Mouse (Mus musculus) stomach, postnatal 0 days (tissue): ENCODE results near the gene Olfr353. TPM values are rescaled to one million over a fixed set of nuclear protein-coding genes. Genes with fewer than 3 reads are reported as not detected.

Experiments used
- ATAC-seq: fragments of 200-750 bp; cut with Nextera tagmentation; 2 replicates; pipeline ENCODE4 v1.8.0; 2017; ENCODE audit not compliant: low FRiP score, low TSS enrichment
- DNase-seq: peaks from one replicate; pipeline ENCODE4 v3.0.0-alpha.2; 2016; ENCODE audit warnings: low spot score
- H3K27ac ChIP-seq: fragments of 300-500 bp; sonication (generic); replicated peaks from 2 replicates; pipeline ENCODE4 v1.5.1; 2014; ENCODE audit warnings: mild to moderate bottlenecking, control low read depth
- H3K27me3 ChIP-seq: fragments of 300-500 bp; sonication (generic); 2 replicates; pipeline ENCODE4 v1.6.1; 2014; ENCODE audit warnings: low read length; ENCODE audit not compliant: control insufficient read depth, insufficient read depth
- H3K36me3 ChIP-seq: fragments of 300-500 bp; sonication (generic); 2 replicates; pipeline ENCODE4 v1.6.1; 2014; ENCODE audit warnings: low read length, mixed read lengths; ENCODE audit not compliant: control insufficient read depth, insufficient read depth
- H3K4me1 ChIP-seq: fragments of 300-500 bp; sonication (generic); replicated peaks from 2 replicates; pipeline ENCODE4 v1.6.1; 2014; ENCODE audit warnings: antibody characterized with exemption; ENCODE audit not compliant: control insufficient read depth, insufficient read depth
- H3K4me2 ChIP-seq: fragments of 300-500 bp; sonication (generic); replicated peaks from 2 replicates; pipeline ENCODE4 v1.6.1; 2014; ENCODE audit warnings: low read depth, mild to moderate bottlenecking, control low read depth, moderate library complexity
- H3K4me3 ChIP-seq: fragments of 300-500 bp; sonication (generic); 2 replicates; pipeline ENCODE4 v1.5.1; 2014; ENCODE audit warnings: low read depth, low read length, control low read depth
- H3K9ac ChIP-seq: fragments of 300-500 bp; sonication (generic); 2 replicates; pipeline ENCODE4 v1.6.1; 2014; ENCODE audit warnings: mild to moderate bottlenecking, low read length, control low read depth, mixed read lengths
- H3K9me3 ChIP-seq: fragments of 300-500 bp; sonication (generic); 2 replicates; pipeline ENCODE4 v1.6.1; 2016; ENCODE audit warnings: low read length; ENCODE audit not compliant: control insufficient read depth
- CTCF ChIP-seq: IDR thresholded peaks from 2 replicates; pipeline ENCODE4 v1.5.1; 2016; ENCODE audit warnings: antibody characterized with exemption, low read depth, mild to moderate bottlenecking, moderate library complexity
- EP300 ChIP-seq: optimal IDR thresholded peaks from 2 replicates; pipeline ENCODE3; 2016; ENCODE audit warnings: antibody characterized with exemption
- WGBS: fragments of 180-500 bp; shearing (Covaris S2); extraction: QIAGEN DNeasy Blood & Tissue Kit; methylation state at CpG from one replicate; pipeline ENCODE4 v1.1.7; 2014; 5-methylcytosine and 5-hydroxymethylcytosine counted together
- polyA plus RNA-seq: library from polyadenylated mRNA; unstranded; fragments of >200 nt; fragmentation: Nextera tagmentation; extraction: Ambion mirVana; gene quantifications from 2 replicates; pipeline ENCODE4 v1.2.1, GENCODE M21; 2015

Gene Olfr353
- polyA plus RNA-seq, 1 experiment from 2014 or later, result not detected

DNA sequence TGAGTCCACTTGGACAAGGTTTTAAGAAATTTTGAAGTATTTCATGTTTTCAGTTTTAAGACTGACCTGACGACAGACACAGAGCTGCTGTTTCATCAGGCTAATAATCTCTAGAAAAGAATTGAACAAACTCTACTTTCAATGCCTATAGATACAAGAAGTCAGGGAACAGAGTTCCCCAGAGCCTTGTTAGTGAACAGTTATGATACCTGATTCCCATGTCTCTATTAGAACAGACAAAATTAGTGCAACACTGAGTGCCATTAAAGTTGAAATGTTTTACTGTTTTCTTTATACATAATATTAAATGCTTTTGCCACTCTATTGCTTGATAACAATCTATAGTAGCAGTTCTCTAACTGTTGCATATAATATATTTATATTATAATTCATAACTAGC is 30.2 kb downstream of the Olfr353 start, which contains the start of gene Olfr351:
Olfr351 (minus strand) TSS at position 101 of the 400 bp plus-strand sequence.
- H3K27ac ChIP-seq, result no peak within 1 kb of the TSS
- no peak within 1 kb of the TSS for H3K9ac ChIP-seq
- no peaks in the 10 kb centered on the region for H3K36me3 ChIP-seq
- ATAC-seq (no peak), DNase-seq (no peak)
- H3K4me3 ChIP-seq, result no peak within 1 kb of the TSS
- H3K9me3 ChIP-seq, result no peaks in the 10 kb centered on the region
- no peak for TF ChIP-seq EP300
- no peak for TF ChIP-seq CTCF
- H3K4me2 ChIP-seq, result no peak within 1 kb of the TSS
- 77% methylated on average over 1 of the region's 1 CpGs for WGBS
- H3K4me1 ChIP-seq, result no peaks in the 10 kb centered on the region
- no peaks in the 10 kb centered on the region for H3K27me3 ChIP-seq

DNA sequence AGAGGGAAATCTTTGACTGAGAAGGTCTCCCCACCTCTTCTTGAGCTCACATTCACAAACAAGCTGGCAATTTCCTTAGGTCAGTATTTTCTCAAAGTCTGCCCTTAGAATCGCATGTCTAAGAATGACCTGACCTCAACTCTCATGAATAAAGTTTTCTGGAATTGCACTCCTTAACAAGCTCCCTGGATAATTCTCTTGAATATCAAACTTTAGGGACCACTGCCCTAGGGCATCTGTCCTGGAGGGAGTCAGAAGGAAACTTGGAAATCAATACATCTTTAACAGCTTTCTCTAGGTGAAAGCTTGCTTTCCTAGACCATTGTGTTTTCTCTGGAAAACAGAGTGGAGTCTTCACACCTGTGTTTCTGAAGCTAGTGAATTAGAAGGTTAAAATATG is 46.7 kb downstream of the Olfr353 start, which contains the start of gene Olfr350:
Olfr350 (plus strand) TSS at position 301 of the 400 bp plus-strand sequence.
- WGBS, result 88% methylated on average over 1 of the region's 1 CpGs
- no peak within 1 kb of the TSS for H3K9ac ChIP-seq
- no peak for ATAC-seq

More for the DNA sequence above, 46.7 kb downstream of the Olfr353 start, which contains the start of gene Olfr350:
- TF ChIP-seq EP300 (no peak), CTCF (no peak)
- Histone ChIP-seq H3K36me3 (no peaks in the 10 kb centered on the region), H3K4me1 (no peaks in the 10 kb centered on the region), H3K4me3 (no peak within 1 kb of the TSS), H3K27ac (no peak within 1 kb of the TSS), H3K9me3 (no peaks in the 10 kb centered on the region), H3K27me3 (no peaks in the 10 kb centered on the region), H3K4me2 (no peak within 1 kb of the TSS)
- DNase-seq, result no peak

Other genes starting within 250 kb of the Olfr353 start
- not detected in 2 replicates for gene Olfr346, start 207.1 kb downstream of the Olfr353 start, polyA plus RNA-seq
- not detected in 2 replicates for gene Olfr347, start 161.0 kb downstream of the Olfr353 start, polyA plus RNA-seq
- not detected in 2 replicates for gene Olfr348, start 108.7 kb downstream of the Olfr353 start, polyA plus RNA-seq
- gene Olfr50, start 102.4 kb downstream of the Olfr353 start, polyA plus RNA-seq, result not detected in 2 replicates
- gene Olfr3, start 75.9 kb downstream of the Olfr353 start, polyA plus RNA-seq, result not detected in 2 replicates
- gene Olfr350, start 46.6 kb downstream of the Olfr353 start, polyA plus RNA-seq, result not detected in 2 replicates
- gene Olfr351, start 30.3 kb downstream of the Olfr353 start, polyA plus RNA-seq, result not detected in 2 replicates
- not detected in 2 replicates for gene Olfr352, start 24.5 kb downstream of the Olfr353 start, polyA plus RNA-seq
- gene Olfr354, start 12.7 kb upstream of the Olfr353 start, polyA plus RNA-seq, result 0.05 TPM in 1 of 2 replicates, not detected in the other
- gene Olfr355, start 36.0 kb upstream of the Olfr353 start, polyA plus RNA-seq, result not detected in 2 replicates
- gene Olfr356, start 44.2 kb upstream of the Olfr353 start, polyA plus RNA-seq, result not detected in 2 replicates
- gene Olfr357, start 100.9 kb upstream of the Olfr353 start, polyA plus RNA-seq, result 0.01 TPM in 1 of 2 replicates, not detected in the other
- not detected in 2 replicates for gene Olfr358, start 116.4 kb upstream of the Olfr353 start, polyA plus RNA-seq
- not detected in 2 replicates for gene Olfr360, start 172.8 kb upstream of the Olfr353 start, polyA plus RNA-seq
- not detected in 2 replicates for gene Olfr361, start 196.4 kb upstream of the Olfr353 start, polyA plus RNA-seq
- not detected in 2 replicates for gene Olfr362, start 225.0 kb upstream of the Olfr353 start, polyA plus RNA-seq
- gene Olfr364-ps1, start 246.4 kb upstream of the Olfr353 start, polyA plus RNA-seq, result not detected in 2 replicates